Mouse (Mus musculus) adrenal gland, adult 8-10 months (tissue): Measurements from ENCODE around the gene Fndc3c1. TPM values are rescaled to one million over a fixed set of nuclear protein-coding genes. Genes with fewer than 3 reads are reported as not detected.
"Not testable (repeated sequence)": the region's sequence is repeated elsewhere in the genome, so short reads cannot be mapped to it uniquely, and the experiment has no call there.

Source experiments
- DNase-seq: peaks from one replicate; pipeline ENCODE4 v3.0.0; 2022
- microRNA-seq, 2 experiments: library from miRNA; unstranded; fragments of <30 nt; microRNA quantifications; one replicate each; pipeline ENCODE4 v1.2.0; 2022
- total RNA-seq, 4 experiments: library from RNA; stranded (reverse); gene quantifications; 2 replicates each; pipeline ENCODE4 v1.2.4; 2022

The Fndc3c1 gene
- 1 to 10 TPM in 1 of 4 experiments, under 1 TPM in 1, not detected in 2; 0.07 to 1.0 TPM for total RNA-seq

DNA sequence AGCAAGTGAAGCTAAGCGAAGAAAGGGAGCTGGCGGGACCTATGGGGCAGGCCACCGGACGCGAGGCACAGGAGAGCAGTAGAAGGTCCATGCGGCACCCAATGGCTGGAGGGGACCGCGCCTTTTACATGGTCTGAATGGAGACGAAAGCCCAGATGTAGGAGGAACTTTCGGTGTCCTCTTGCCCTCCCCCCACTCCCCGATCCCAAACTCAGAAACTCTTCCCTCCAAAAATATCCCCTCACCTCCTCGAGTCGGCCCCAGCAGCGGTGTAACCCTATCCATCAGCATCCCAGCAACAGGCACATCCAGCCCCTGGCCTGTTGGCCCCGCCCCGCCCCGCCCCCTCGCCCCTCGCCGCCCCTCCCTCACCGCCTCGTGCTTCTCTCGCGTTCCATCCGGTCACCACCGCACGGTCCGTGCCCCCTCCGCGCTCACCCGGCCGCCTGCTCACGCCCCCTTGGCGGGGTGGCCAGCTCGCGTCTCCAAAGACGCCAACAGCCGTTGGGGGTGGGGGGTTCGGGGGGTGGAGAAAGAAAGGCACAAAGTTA lies at the start of gene Fndc3c1:
Gene Fndc3c1, minus strand, starts transcription at position 301 of the 551 bp plus-strand sequence.
- no peak for DNase-seq

DNA sequence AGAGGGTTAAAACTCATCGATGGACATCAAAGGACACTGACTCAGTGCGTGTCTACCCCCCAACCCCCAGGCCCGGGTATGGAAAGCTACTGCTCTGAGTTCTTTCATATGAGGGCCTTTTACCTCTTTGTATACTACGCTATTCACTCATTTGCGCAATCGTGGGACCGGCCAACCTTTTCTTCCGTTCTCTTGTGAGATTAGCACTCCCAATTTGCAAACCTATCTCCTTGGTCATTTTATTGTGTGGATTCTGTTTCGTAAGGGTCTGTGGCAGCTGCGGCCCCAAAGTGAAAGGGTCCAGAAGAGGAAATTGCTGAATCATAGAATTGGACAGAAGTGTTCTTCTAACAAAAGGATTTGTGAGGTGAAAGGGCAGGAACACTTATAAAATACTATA lies 1.2 kb upstream of the Fndc3c1 start:
- no peak for DNase-seq

DNA sequence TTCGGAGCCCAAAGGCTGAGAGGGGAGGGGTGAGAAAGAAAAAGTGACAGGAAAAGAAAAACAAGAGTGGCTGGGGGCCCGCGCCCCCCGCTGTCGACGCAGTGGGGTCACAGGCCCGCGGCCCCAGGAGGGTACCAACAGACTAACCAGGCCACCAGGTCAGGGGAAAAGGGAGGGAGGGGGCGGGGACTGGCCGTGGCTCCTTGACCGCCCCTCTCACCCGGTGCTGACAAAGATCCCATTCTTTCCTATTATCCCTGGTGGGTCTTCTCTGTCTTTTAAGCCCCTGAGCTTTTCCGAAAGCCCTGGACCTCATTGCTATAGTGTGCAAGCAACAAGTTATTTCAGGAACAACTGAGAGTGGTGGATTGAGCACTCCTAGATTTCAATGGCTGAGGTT lies 470 bp upstream of the Fndc3c1 start:
- no peak for DNase-seq

DNA sequence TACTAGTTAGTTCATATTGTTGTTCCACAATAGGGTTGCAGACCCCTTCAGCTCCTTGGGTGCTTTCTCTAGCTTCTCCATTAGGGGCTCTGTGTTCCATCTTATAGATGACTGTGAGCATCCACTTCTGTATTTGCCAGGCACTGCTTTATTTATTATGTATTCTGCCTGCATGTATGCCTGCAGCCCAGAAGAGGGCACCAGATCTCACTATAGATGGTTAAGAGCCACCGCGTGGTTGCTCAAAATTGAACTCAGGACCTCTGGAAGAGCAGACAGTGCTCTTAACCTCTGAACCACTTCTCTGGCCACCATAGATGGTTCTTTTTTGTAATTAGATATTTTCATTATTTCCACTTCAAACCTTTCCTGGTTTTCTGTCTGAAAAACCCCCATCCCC lies 5.3 kb downstream of the Fndc3c1 start:
- DNase-seq = not testable (repeated sequence)

DNA sequence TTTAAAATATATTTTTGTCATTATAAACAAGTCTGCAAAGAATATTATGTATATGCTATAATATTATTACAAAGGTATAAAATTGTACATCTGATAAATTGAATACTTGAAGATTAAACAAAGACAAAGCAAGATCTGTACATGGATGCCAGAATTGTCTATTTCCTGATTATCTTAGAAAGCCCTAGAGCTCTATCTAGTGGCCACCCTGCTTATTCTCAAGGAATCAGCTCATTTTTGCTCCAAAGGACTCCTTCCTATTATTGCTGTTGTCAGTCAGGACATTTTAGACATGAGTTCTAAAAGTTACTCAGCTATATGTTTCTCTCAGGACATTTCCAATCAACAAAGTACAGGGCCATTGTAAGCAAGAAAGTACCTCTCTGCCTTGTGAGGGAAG lies 99.9 kb downstream of the Fndc3c1 start:
- no peak for DNase-seq

DNA sequence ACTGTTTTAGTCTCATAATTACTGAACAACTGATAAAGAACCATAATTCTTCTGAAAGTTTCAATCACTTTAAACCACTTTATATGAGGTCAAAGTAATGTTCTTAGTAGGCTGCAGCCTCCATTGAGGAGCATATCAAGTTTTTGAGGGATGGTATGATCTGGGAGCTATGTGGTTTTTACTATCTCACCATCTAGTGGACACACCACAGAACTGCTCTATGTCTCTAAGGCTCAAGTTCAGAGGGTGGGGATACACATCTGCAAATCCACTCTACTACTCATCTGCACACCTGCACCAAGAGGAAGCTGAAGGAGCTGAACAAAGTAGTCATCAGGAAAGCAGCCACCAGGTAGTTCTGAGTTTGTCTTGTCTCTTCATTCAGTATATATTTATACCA lies 104.6 kb downstream of the Fndc3c1 start:
- no peak for DNase-seq

Small RNAs within 50 kb of the gene (microRNA-seq; reads per million reads assigned to microRNA genes)
- 0 reads per million in 2 experiments for gene Gm27428

Other genes starting within 250 kb of the Fndc3c1 start
- not detected for gene Fnd3c2, start 230.0 kb downstream of the Fndc3c1 start, total RNA-seq
- gene Gm5127, start 97.8 kb upstream of the Fndc3c1 start, total RNA-seq = not detected
- gene Cysltr1, start 118.3 kb upstream of the Fndc3c1 start, total RNA-seq = 1 to 10 TPM in 2 of 4 experiments, under 1 TPM in 2; 0.55 to 1.3 (median 0.83) TPM